Mouse (Mus musculus) heart, postnatal 0 days (tissue): ENCODE measurements at regions not wholly inside any gene's neighbourhood (a gene's known extent, or its start where the extent isn't known, plus 50 kb on each side); places are given as distances from the start of the nearest gene placed in this dataset.

Experiments
- CTCF ChIP-seq: IDR thresholded peaks from 2 replicates; pipeline ENCODE4 v1.5.1; 2016; ENCODE audit warnings: antibody characterized with exemption, control low read depth, low read depth
- EP300 ChIP-seq: IDR thresholded peaks from 2 replicates; pipeline ENCODE4 v1.6.1; 2016; ENCODE audit warnings: antibody characterized with exemption, low read depth

GRCm38 (mm10) chr12:69501346-69501730, 81.5 kb downstream of the Vcpkmt start:
- TF ChIP-seq CTCF, result no peak
- TF ChIP-seq EP300, result no peak
